Mouse (Mus musculus) G1E (cell line): ENCODE results near the gene Fkbp1a. TPM values are rescaled to one million over a fixed set of nuclear protein-coding genes. Genes with fewer than 3 reads are reported as not detected.

Experiments used
- ATAC-seq: 2 replicates; pipeline ENCODE4 v1.8.0; 2016; ENCODE audit warnings: mild to moderate bottlenecking; ENCODE audit not compliant: insufficient number of reproducible peaks, poor library complexity, low FRiP score, severe bottlenecking; ENCODE audit errors: extremely low read depth
- DNase-seq: peaks from one replicate; pipeline ENCODE4 v3.0.0; 2012; ENCODE audit warnings: low spot score
- H3K27me3 ChIP-seq: 2 replicates; pipeline ENCODE4 v1.6.1; 2012; ENCODE audit warnings: mild to moderate bottlenecking, low read length, inconsistent platforms; ENCODE audit not compliant: insufficient read depth
- H3K36me3 ChIP-seq: replicated peaks from 2 replicates; pipeline ENCODE3; 2012; ENCODE audit warnings: mild to moderate bottlenecking, inconsistent platforms
- H3K4me1 ChIP-seq: 2 replicates; pipeline ENCODE4 v1.6.1; 2012; ENCODE audit warnings: low read depth, low read length, inconsistent platforms, mixed read lengths; ENCODE audit not compliant: insufficient read depth
- H3K4me3 ChIP-seq: 2 replicates; pipeline ENCODE4 v1.5.1; 2012; ENCODE audit warnings: low read depth, mild to moderate bottlenecking, inconsistent platforms, low read length, moderate library complexity, mixed read lengths
- H3K9me3 ChIP-seq: replicated peaks from 2 replicates; pipeline ENCODE4 v1.6.1; 2012; ENCODE audit warnings: inconsistent platforms
- CTCF ChIP-seq: IDR thresholded peaks from 2 replicates; pipeline ENCODE4 v1.5.1; 2012; ENCODE audit warnings: low read depth, low read length, inconsistent platforms, mixed read lengths
- GATA1 ChIP-seq: IDR thresholded peaks from 2 replicates; pipeline ENCODE4 v1.6.1; 2012; ENCODE audit warnings: borderline replicate concordance, low read length, inconsistent platforms, mixed read lengths
- GATA2 ChIP-seq: IDR thresholded peaks from 2 replicates; pipeline ENCODE4 v1.6.1; 2012; ENCODE audit warnings: low read depth, low read length, inconsistent platforms, borderline replicate concordance
- POLR2AphosphoS5 ChIP-seq: IDR thresholded peaks from 2 replicates; pipeline ENCODE4 v1.6.1; 2012; ENCODE audit warnings: low read depth, low read length, inconsistent platforms; ENCODE audit not compliant: insufficient replicate concordance
- TAL1 ChIP-seq: conservative IDR thresholded peaks from 2 replicates; pipeline ENCODE4 v1.6.1; 2012; ENCODE audit warnings: low read depth, low read length, inconsistent platforms, mixed read lengths
- polyA plus RNA-seq: library from polyadenylated mRNA; stranded (reverse); fragments of >175 nt; gene quantifications from 2 replicates; pipeline ENCODE4 v1.2.3, GENCODE M21; 2012
- total RNA-seq, 2 experiments: library from RNA; stranded (forward) in 1 of 2; stranded (reverse) in 1 of 2; fragments of 200-1000 nt in 1 of 2; fragments of >200 nt in 1 of 2; fragmentation: Nextera tagmentation in 1 of 2; gene quantifications; 2 replicates each; pipeline ENCODE4 v1.2.3; 2014 to 2017

Fkbp1a gene
- total and polyA plus RNA-seq, 3 experiments = 20.3 to 184 (median 96.4) TPM

- peaks cover 82% of the 10 kb centered on the region for H3K36me3 ChIP-seq
- no peak for ATAC-seq
Observed at GRCm38 (mm10) chr2:151513525-151514285, 28.6 kb upstream of the Fkbp1a start.

GRCm38 (mm10) chr2:151519000-151519399, 23.3 kb upstream of the Fkbp1a start:
- H3K4me1 ChIP-seq = peaks cover 7% of the 10 kb centered on the region
- ATAC-seq = no peak

More at GRCm38 (mm10) chr2:151513525-151514285, 28.6 kb upstream of the Fkbp1a start:
- Histone ChIP-seq H3K4me3 (no peak overlapping the region), H3K27me3 (no peaks in the 10 kb centered on the region), H3K4me1 (no peaks in the 10 kb centered on the region), H3K9me3 (no peaks in the 10 kb centered on the region)
- DNase-seq = no peak
- TF ChIP-seq CTCF (no peak), TAL1 (no peak), GATA1 (no peak), GATA2 (no peak), POLR2AphosphoS5 (no peak)

DNA sequence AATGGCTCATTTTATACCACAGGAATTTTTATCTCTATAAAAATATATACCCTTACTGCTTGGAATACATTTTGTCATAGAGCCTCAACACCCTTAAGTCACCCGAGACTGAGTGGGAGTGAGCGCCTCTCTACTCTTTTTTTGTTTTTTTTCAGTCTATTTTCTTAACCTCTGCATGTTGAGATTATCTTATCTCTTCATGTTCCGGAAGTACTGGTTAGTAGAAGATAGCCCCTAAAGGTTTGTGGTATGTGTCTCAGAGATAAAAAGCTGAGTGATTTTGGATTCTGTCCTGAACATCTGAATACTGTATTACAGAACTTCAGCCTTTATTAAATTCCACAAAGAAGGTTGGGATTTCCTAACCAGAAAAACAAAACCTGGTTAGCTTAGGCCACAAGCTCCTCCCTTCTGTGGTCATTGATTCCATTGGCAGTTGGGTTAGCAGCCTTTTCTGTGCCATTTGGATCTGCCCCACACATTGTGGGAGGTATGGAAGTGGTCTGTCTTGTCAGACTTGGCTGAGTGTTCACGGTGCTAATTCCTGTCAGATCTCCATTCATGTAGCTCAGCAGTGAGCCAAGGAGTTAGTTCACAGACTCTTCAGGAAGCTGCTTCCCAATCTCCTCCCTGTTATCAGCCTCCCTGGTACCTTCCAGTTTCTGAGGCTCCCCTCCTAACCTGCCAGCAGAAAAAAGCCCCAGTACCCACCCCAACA, 17.8 kb upstream of the Fkbp1a start:
- Histone ChIP-seq H3K4me1 (peaks cover 40% of the 10 kb centered on the region), H3K9me3 (no peaks in the 10 kb centered on the region), H3K27me3 (peaks cover 36% of the 10 kb centered on the region), H3K4me3 (peak overlapping the region; percentile 10; the same call in 1 of the 2 replicates), H3K36me3 (peaks cover 10% of the 10 kb centered on the region)
- DNase-seq (no peak), ATAC-seq (peak; percentile 92)
- TF ChIP-seq CTCF (no peak), TAL1 (peak; percentile 85)

More at GRCm38 (mm10) chr2:151519000-151519399, 23.3 kb upstream of the Fkbp1a start:
- DNase-seq = no peak
- Histone ChIP-seq H3K4me3 (no peak overlapping the region), H3K36me3 (peaks cover 43% of the 10 kb centered on the region), H3K27me3 (no peaks in the 10 kb centered on the region), H3K9me3 (no peaks in the 10 kb centered on the region)
- TF ChIP-seq TAL1 (no peak), GATA1 (no peak), CTCF (no peak), GATA2 (no peak), POLR2AphosphoS5 (no peak)

DNA sequence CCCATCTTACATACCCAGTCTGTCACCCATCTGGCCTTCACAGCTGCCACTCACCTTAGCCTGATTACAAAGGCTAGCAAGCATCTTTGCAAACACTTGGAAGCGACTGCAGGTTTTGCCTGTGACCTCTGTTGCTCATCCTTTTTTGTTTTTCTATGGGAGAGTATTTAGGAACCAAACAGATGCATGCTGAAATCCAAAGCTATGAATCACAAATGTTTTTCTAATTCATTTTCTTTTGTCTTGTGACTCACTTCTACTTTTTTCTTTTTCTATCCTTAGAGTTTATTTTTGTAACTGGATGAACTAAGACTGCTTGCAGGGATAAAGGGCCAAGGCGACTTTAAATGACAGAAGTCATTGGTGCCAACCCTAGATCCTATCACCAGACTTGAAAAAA, 16.8 kb upstream of the Fkbp1a start:
- ATAC-seq = no peak
- no peak for TF ChIP-seq CTCF
- no peak for DNase-seq
- Histone ChIP-seq H3K9me3 (no peaks in the 10 kb centered on the region), H3K4me3 (no peak overlapping the region), H3K36me3 (peaks cover 6% of the 10 kb centered on the region), H3K4me1 (peaks cover 50% of the 10 kb centered on the region), H3K27me3 (peaks cover 41% of the 10 kb centered on the region)

DNA sequence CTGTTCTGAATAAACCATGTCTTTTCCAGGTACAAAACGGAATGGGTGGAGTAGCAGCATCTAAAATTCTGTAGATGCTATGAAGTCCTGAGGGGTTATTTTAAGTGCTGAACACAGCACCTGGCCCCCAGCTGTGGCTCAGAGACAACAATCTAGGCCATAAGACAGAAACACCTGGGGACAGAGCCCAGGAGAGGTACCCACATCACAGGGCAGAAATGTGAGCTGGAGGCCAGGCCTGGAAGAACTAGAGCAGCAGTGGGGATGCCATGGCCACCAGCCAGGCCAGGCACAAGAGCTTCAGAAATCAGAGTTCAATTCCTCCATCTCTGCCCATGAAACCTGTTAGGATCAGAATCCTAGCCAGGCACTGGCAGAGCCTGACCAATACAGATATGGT, 14.2 kb upstream of the Fkbp1a start:
- Histone ChIP-seq H3K9me3 (no peaks in the 10 kb centered on the region), H3K36me3 (no peaks in the 10 kb centered on the region), H3K4me1 (peaks cover 71% of the 10 kb centered on the region), H3K27me3 (peaks cover 50% of the 10 kb centered on the region), H3K4me3 (no peak overlapping the region)
- DNase-seq (no peak), ATAC-seq (no peak)
- TF ChIP-seq GATA2 (no peak), GATA1 (no peak), TAL1 (no peak), CTCF (no peak), POLR2AphosphoS5 (no peak)

- peaks cover 73% of the 10 kb centered on the region for H3K4me1 ChIP-seq
- no peak for ATAC-seq
- H3K4me3 ChIP-seq = no peak overlapping the region
- DNase-seq = no peak
- peaks cover 50% of the 10 kb centered on the region for H3K27me3 ChIP-seq
- TF ChIP-seq GATA1 (no peak), TAL1 (no peak), CTCF (no peak), POLR2AphosphoS5 (no peak)
- no peaks in the 10 kb centered on the region for H3K36me3 ChIP-seq
- no peaks in the 10 kb centered on the region for H3K9me3 ChIP-seq
Observed at GRCm38 (mm10) chr2:151529169-151529568, 13.1 kb upstream of the Fkbp1a start.
